Mouse (Mus musculus) ES-CJ7 (cell line): ENCODE measurements around the gene Serpina12.

ENCODE experiments used
- DNase-seq: peaks from one replicate; pipeline ENCODE4 v3.0.0; 2011; ENCODE audit warnings: low read depth, low spot score

Gene Serpina12

DNA sequence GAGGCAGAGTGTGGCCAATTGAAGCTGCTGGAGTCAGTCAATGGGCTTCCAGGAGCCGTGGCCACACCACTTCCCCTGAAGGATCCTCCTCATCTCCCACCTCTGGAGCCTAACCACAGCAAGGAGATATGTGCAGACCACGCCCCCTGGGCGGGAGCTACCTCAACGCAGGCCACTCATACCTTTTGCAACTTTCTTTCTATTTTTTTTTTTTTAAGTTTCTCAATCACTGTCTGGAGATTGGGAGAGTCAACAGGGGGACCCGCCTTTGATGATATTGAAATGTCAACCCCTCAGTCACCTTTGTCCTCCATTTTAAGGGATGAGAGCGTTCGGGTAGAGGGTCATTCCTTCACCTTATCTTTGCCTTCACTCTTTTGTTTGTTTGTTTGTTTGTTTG is at the start of gene Serpina12:
Gene Serpina12 (minus strand): TSS at position 101 of the 400 bp plus-strand sequence.
- DNase-seq = no peak

DNA sequence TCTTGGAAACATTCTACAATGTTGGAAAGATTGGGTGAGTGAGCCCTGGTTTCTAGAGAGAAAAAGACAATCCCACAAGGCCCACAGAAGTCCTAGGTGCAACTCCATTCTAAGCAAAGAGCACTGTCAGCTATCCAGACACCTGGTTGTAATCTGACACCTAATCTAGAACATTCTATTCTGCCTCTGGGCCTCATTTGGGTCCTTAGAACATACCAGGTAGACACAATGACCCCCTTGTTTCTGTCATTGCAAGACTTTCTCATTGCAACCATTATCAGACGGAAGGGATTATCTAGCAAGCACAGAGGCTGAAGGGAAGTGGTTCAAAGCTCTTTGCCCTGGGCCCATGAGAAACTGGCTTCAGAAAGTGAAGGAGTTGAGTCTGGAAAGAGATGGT is 47.1 kb upstream of the Serpina12 start:
- DNase-seq = no peak

DNA sequence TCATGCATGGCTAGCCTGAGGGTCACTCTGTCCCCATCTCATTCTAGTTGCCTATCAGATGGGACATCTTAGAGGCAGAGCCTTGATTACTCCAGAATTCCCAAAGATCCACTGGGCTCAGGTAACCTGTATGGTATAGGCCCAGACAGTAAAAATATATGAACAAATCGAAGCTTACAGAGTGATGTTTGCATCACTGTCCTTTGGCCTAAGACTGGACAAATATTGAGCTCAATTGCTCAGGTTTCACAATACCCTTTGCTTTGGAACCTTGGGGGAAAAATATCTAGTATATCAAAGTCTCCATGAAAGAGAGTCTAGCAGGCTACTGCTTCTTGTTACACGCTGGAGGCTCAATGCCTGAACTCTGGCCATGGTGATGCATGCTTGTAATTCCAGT is 45.9 kb upstream of the Serpina12 start:
- DNase-seq = no peak

DNA sequence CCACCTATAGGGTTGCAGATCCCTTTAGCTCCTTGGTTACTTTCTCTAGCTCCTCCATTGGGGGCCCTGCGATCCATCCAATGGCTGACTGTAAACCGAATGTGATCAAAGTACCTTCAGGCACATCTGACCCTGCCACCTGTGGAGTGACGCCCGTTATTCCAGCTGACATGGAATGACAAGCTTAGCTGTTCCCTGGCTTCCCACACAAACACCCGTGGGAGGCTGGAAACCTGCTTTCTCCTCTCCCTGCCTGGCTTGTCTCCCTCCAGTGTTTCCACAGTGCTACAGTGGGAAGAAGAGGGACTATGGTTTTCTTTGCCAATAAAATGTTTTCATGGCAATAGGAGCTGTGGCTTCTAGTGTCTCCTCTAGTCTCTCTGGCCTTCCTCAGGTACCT is 28.0 kb upstream of the Serpina12 start:
- DNase-seq = no peak

DNA sequence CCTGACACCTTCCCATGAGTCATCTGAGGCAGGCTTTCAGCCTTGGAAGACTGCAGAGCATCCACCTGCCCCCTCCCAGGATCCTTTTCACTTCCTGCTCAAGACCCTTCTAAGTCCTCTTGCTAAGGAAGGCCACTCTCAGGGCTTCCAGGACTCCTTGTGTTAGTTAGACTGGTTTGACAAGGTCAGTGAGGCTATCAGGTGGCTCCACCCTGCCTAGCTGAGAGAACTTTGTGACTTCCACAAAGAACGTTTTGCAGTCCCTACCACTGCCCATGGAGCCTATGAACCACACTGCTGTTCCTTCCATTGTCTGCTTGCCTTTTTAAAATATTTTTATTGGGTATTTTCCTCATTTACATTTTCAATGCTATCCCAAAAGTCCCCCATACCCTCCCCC is 27.5 kb upstream of the Serpina12 start:
- no peak for DNase-seq

DNA sequence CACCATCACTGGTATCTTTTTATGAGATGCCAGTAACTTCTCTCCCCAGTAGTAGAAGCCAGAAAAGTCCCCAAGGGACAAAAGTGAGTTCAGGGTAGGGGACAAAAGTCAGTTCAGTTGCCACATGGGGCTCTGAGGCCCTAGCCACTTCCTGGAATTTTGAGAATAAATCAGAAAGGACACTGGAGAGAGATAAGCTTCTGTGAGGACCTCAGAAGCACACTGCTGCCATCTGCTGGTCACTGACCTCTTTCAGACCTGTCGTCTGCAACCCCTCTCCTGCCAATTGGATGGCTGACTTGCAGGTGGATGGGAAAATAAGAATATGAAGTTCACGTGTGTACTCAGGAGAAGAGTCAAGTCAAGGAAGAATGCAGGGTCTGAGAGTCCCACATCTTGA is 25.4 kb upstream of the Serpina12 start:
- DNase-seq = peak; percentile 79

DNA sequence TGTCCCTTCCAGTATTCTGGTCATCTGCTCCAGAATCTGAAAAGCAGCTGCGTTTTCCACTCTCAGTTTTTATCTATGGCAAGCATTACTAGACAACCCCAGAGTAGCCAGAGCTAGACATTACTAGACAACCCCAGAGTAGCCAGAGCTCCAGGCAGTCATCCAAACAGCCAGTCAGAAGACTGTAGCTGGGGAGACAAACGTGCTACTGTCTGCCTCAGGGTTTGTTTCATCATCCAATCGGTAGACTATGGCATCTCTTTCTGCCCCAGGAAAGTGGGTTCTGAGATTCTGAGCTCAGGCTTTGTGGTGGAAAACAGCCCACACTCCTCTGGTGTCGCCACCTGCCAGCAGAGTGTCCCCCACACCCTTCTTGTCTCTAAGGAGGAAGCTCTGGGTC is 23.3 kb upstream of the Serpina12 start:
- peak; percentile 23 for DNase-seq

DNA sequence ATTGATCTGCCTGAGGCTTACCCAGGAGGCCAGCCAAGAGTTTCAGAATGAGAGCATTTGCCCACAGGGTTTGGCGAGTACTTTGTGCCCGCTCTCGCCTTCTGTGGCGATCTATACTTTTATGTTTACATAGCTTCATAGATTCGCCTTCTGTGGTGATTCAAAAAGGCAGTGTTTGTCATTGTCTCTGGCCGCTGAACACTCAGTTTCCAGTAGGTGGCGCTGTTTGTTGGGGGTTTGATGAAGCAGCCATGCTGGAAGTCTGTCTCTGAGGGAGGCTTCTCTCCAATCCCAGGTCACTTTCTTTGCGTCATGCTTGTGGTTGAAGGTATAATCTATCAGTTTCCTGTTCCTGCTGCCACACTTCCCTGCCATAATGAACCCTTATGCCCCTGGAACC is 22.0 kb upstream of the Serpina12 start:
- DNase-seq = peak; percentile 70

DNA sequence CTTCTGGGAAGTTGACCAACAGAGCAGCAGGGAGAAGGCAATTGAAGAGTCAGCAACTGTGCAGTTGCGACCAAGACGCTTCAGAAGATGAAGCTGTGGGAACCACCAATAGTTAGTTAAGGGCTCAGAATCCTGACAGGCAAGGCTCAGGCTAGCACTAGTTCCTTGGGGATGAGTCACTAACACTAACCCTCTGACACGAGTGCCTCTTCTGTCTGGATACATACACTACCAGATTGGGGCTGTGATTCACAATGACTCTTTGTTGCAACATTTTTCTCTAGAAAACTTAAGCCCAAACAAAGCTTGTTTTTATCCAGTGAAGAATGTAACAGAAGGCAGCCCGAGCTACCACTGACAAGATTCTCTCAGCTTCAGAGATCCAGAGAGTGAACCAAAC is 20.8 kb upstream of the Serpina12 start:
- no peak for DNase-seq

DNA sequence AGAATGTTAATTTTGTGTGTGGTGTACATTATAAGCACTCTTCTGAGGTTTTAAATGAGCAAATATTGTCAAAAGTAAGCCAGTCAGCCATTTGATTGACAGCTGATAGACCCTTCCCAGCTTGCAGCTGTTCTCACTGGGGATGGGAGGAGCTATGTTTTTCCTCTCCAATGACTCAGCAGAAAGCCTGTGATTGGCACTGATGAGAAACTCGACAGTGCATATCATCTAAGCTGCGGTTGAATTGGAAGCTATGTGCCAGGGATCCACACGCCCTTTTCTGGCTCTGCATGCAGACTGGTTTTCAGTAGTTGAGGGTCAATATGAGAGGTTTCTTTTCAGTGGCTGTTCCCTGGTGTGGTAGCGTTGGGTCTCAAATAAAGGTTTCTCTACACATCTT is 20.3 kb upstream of the Serpina12 start:
- DNase-seq = peak; percentile 25

DNA sequence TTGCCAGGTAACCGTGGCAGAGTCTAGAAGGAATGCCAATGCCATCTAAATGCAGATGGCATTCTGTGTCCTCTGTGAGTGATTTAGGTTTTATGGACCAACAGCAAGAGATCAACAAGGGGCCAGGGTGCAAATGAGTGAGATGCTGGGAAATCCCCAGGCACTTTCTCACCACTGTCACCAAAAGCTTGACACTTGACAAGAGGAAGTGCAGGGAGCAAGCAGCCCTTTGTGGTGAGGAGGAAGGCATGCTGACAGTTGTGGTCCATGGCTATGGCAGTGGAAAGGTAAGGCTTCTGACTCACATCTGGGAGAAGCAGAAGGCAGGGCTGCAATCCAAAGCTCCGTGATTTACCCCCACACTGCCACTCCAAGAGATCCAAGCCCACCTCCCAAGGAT is 17.6 kb upstream of the Serpina12 start:
- no peak for DNase-seq

DNA sequence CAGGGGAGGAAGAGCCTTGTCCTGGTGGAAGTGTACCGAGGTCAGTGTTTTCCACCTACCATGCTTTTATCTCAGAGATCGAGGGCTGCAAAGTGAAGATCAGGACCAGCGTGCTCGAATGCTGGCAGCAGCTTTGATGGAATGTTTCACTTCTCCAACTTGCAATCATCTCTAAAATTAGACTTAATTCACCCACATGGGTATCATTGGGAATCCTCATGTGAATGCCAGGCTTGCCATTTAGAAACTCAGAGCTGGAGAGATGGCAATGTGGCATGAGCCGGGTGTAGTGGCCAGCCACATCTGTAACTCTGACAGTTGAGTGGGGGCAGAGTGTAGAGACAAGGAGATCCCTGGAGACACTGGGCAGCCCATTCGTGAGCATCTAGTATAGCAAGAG is 15.9 kb upstream of the Serpina12 start:
- no peak for DNase-seq

DNA sequence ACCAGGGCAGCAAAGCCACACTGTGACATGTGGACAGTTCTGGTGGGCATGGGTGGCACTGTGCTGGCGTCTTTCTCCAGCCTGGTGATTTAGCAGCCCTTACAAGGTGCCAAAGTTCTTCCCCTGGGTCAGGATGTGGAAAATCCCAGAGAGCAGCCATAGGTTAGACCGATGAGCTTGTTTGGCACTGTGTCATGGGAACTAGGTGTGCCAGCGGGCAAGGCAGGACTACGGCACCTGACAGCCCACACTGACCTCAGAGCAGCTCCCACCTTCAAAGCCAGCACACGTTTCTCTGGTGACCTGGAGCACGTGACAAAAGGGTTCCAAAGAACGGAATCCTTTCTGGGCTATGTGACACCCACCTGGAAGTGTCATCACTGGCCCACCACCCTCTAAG is 13.3 kb upstream of the Serpina12 start:
- no peak for DNase-seq

DNA sequence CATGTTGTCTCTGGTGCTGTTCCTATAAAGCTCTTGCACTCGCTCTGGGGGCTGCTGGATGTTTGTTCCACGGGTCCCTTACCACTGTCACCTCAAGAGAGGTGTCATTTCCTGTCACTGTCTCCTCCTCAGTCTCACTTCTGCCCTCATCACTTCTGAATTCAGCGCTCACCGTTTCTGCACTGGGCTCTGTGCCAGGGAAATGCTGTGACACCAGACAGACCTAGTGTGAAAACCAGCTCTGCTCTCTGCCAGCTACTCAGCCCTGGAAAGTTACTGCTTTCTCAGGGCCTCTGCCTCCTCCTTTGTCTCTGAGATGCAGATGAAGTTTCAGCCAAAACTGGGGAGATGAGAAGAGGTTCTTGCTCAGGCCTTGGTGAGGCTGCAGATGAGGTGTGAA is 12.8 kb upstream of the Serpina12 start:
- no peak for DNase-seq

DNA sequence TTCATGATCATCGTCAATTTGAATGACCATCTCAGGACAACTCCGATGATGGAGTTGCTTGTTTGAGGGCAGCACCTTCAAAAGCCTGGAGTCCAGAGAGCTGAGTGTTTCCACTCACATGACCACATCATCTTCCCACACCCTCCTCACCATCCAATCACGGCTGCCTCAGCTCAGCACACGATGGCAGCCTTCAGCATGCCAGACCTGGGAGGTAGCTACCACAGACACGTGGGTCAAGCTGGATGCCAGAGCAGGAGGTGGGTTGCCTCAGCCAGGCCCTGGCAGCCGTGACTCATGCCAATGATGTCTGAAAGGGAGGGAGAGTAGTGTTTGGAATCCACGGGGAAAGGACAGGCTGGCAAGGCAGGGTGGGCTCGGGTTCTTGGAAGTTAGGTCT is 11.5 kb upstream of the Serpina12 start:
- DNase-seq = no peak

DNA sequence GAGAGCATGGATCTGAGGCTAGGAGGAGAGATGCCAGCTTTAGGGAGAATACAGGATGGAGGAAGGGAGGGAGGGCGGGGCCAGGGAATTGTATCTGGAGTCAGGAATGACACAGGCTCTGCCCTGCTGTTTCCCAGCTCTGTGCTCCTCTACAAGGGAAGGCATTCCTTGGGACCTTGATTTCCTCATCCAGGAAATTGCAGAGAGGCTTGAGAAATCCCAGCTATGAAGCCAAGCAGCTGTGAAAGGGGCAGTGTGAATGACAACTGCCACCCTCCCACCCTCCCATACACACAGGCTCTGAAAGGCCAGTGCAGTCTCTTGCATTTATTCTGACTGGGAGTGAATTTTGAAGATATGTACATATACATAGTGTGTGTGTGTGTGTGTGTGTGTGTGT is 9.8 kb upstream of the Serpina12 start:
- DNase-seq = no peak

DNA sequence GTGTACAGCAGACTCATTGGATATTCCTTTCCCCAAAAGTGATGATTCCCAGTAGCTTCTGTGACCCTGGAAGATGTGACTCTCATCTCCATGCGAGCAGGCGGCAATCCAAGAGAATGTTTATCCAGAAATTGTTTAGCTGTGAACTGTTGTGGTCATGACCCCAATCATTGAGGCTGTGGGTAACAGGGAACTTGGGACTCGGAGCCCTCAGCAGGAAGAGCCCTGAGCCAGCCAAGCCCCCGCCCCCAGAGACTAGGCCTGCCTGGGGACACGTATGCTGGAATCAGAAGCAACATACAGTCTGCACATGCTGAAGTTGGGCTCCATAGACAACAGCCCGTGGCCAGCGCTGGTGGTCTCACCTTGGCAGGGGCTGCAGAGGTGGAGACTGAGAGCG is 1.5 kb upstream of the Serpina12 start:
- DNase-seq = no peak

DNA sequence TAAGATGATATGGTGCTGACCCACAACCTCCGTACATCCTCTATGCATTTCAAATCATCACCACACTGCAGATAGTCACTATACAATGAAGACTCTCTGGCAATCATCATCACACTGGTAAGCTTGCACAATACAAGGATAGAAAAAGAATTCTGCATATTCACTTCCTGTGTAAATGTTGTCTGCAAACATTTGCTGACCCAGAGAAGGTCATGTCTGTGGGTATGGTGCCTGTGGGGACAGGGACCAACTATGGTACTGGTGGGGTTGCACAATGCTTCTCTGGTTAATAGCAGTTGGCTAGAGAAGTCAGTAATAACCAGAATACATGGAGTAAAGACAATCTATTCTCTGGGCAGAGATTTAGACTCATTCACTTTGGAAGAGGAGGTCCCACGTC is 1.5 kb downstream of the Serpina12 start:
- DNase-seq = no peak

DNA sequence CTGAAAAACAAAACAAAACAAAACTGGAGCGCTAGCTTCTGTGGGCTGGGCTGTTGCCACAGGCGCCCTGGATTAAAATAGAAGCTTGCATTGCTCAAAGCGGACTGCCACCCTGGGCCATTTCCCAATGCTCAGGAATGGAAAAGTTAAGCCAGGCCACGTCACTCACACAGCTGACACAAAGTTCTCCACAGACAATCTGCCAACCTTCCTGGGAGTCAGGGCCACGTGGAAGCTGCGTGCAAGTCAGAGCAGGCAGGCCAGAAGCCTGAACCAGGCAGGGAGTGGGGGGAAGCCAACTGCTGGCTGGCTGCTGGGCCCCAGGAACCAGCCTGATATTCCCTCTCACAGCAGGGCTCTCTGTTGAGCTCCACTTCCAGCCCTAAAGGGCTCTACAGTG is 2.8 kb downstream of the Serpina12 start:
- no peak for DNase-seq

DNA sequence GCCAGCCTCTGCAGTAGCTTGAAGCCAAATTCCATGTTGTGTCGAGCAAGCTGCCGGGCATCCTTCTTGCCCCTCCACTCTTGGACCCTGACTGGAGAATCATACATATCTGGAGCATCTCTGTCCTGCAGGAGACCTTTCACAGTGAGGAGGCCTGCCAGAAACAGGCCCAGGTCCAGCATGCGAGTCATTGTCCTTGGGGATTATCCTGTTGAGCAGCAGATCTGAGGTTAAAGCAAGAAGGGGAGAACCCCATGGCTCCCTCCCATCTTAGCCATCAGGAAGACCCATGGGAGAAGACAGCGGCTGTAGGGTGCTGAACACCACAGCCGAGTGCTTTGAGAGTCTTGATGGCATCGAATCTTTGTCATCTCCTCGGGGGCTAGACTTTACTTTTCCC is 6.1 kb downstream of the Serpina12 start:
- DNase-seq = no peak

DNA sequence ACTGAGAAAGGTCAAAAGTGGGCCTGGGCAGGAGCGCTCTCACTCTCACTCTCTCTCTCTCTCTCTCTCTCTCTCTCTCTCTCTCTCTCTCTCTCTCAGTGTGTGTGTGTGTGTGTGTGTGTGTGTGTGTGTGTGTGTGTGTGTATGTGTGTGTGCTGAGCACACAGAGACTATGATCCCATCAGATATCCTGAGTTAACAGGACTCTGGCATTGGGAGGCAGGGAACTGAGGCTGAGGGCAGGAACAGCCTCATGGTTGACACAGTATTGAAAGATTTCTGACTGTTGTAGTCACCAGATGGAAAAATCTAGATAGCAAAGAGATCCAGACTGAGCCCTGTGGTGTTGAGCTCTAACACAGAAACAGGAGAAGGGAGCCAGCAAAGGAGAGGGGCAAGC is 10.5 kb downstream of the Serpina12 start:
- DNase-seq = no peak

DNA sequence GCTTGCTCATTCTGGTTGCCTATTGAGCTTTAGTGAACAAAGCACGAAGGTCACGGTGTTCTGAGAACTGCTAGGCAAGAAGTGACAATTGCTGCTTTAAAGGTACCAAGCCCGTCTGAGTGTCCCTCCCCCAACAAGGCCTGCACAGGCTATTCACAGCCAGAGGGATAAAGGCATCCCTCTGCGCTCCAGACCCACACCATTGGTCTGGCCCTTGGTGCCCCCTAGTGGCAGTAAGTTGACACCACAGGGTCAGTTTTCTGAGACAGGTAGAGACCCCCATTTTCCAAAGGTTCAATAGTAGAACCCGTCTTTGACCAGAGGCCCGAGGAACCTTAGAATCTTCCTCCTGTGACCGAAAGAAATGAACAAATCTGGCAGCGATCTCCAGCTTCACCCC is 14.3 kb downstream of the Serpina12 start:
- peak; percentile 23 for DNase-seq

DNA sequence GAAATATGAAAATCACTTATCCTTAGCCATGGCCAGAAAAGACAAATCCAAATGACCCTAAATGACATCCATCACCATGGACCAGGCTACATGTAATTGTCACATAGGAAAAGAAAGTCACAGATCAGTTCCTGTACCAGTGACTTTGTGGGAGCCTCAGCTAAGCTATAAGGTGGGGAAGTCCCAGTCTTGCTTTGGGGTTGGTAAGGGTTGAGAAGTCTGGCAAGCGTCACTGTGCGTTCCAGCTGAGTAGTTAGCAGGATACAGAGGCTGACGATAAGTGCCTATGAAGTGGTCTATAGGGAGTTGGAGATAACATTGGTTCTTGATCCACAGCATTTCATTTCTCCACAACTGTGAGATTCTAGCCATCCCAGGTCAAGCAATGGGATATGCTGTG is 29.0 kb downstream of the Serpina12 start:
- DNase-seq = no peak

DNA sequence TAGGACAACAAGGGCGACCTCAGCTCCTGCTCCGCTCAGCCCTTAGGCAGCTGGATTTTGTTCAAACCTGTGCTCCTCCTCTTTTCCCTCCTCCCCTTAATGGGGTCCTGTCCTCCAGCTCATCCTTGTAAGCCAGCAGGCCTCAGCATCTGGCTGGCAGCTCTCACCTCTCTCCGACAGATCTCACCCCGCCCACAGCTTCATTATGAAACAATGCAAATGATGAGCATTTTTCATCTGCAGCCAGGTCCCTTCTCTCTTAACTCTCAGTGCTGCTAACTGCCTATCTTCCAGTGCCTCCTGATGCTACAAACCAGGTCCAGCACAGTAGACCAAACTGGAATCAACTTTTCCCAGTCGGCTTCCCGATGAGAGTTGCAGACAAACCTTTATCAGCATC is 30.6 kb downstream of the Serpina12 start, which contains the start of gene Serpina9:
Gene Serpina9 (minus strand): TSS at position 136 of the 400 bp plus-strand sequence.
- no peak for DNase-seq

DNA sequence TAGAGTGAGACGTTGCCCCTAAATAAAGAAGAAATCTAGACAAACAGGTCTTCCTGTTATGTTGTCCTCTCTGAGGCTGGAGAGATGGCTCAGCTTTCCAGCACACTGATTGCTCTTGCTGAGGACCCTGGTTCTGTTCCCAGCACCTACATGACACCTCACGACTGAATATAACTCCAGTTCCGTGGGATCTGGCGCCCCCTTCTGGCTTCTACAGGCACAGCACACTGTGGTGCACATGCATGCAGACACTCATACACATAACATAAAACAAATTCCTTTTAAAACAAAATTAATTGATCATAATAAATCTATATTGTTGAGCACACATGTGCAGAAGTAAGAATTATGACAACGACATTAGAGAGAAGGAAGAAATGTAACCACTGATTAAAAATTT is 39.6 kb downstream of the Serpina12 start:
- DNase-seq = no peak
